Mouse (Mus musculus): ENCODE measurements around the gene Spats2. TPM values are rescaled to one million over a fixed set of nuclear protein-coding genes. Genes with fewer than 3 reads are reported as not detected.
"Not testable (repeated sequence)": the region's sequence is repeated elsewhere in the genome, so short reads cannot be mapped to it uniquely, and the experiment has no call there.

The Spats2 gene
- polyA plus RNA-seq (2016; fragmentation: Nextera tagmentation; extraction: Ambion mirVana): 70.9 and 71.5 TPM in 2 replicates

DNA sequence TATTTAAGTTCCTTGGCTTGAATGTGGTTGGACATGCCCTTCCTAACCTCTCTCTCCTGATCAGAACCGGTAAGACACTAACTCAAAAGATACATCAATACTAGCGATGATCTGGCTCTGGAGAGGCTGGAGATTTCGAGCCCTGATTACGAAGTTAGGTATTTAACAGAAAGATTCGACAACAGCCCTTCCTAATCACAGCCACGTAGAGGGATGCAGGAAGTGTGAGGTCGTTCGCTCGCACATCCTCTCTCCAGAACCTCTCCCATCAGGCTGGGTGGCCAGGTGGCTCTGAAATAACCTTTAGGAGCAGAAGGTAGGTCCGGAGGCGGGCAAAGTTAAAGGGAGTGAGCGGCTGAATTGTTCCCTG is at the start of gene Spats2:
TSS of gene Spats2 (plus strand) at position 206 of the 370 bp plus-strand sequence.
- peak within 1 kb of the TSS; percentile 89 for H3K27ac ChIP-seq
- no peaks in the 10 kb centered on the region for H3K9me3 ChIP-seq
- no peaks in the 10 kb centered on the region; the same call in 1 of the 2 replicates for H3K27me3 ChIP-seq (replicated peaks)
- H3K4me1 ChIP-seq: peaks cover 24% of the 10 kb centered on the region
- peak within 1 kb of the TSS; percentile 78 for H3K4me3 ChIP-seq
- WGBS: 3% methylated on average over 12 of the region's 12 CpGs
- peak within 1 kb of the TSS; percentile 71 for H3K4me2 ChIP-seq (replicated peaks)
- peak; percentile 10; the same call in 1 of the 2 replicates for ATAC-seq (ENCODE audit: low FRiP score, low read depth)
- H3K36me3 ChIP-seq: no peaks in the 10 kb centered on the region; the same call in 1 of the 2 replicates
- peak within 1 kb of the TSS; percentile 84 for H3K9ac ChIP-seq

DNA sequence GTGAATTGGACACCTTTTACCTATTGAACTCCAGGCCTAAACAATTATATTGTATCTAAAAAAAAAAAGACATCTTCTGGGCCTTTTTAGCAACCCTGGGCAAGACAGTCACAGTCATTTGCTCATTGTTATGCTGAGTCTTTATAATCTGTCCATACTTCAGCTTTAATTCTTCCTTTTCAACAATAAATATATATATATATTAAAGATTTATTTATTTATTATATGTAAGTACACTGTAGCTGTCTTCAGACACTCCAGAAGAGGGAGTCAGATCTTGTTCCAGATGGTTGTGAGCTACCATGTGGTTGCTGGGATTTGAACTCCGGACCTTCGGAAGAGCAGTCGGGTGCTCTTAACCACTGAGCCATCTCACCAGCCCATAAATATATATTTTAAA is 49.7 kb upstream of the Spats2 start:
- 98% methylated on average over 3 of the region's 3 CpGs for WGBS
- not testable (repeated sequence) for H3K4me3 ChIP-seq; H3K27me3 ChIP-seq (replicated peaks); H3K9me3 ChIP-seq; ATAC-seq (ENCODE audit: low FRiP score, low read depth); H3K27ac ChIP-seq; H3K9ac ChIP-seq
- Histone ChIP-seq H3K4me2 (replicated peaks) (peak overlapping the region; percentile 83), H3K36me3 (peaks cover 30% of the 10 kb centered on the region), H3K4me1 (peaks cover 28% of the 10 kb centered on the region)

- Histone ChIP-seq H3K4me3 (no peak overlapping the region), H3K4me2 (replicated peaks) (no peak overlapping the region), H3K36me3 (peaks cover 48% of the 10 kb centered on the region), H3K27me3 (replicated peaks) (peaks cover 7% of the 10 kb centered on the region; the same call in 1 of the 2 replicates), H3K27ac (no peak overlapping the region), H3K4me1 (peaks cover 28% of the 10 kb centered on the region), H3K9ac (no peak overlapping the region), H3K9me3 (no peaks in the 10 kb centered on the region)
- no peak for ATAC-seq (ENCODE audit: low FRiP score, low read depth)
- 86% methylated on average over 15 of the region's 15 CpGs for WGBS
Measured at GRCm38 (mm10) chr15:99078181-99078910, 47.4 kb upstream of the Spats2 start.

DNA sequence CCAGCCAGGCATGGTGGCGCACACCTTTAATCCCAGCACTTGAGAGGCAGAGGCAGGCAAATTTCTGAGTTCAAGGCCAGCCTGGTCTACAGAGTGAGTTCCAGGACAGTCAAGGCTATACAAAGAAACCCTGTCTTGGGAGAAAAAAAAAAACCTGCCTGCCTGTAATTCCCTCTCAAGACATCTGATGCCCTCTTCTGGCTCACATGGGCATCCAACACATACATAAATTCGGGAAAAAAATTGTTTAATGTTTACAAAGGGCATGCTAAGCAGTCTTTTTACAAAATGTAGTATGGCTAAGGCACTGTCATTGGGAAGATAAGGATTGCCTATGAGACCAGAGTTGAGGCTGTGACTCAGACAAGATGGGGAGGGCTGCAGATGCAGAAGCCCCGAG is 45.9 kb upstream of the Spats2 start:
- H3K36me3 ChIP-seq: peaks cover 48% of the 10 kb centered on the region
- WGBS: 94% methylated on average over 3 of the region's 3 CpGs
- H3K9ac ChIP-seq: no peak overlapping the region
- no peaks in the 10 kb centered on the region for H3K9me3 ChIP-seq
- H3K4me1 ChIP-seq: peaks cover 22% of the 10 kb centered on the region
- H3K4me2 ChIP-seq (replicated peaks): no peak overlapping the region
- no peak for ATAC-seq (ENCODE audit: low FRiP score, low read depth)
- H3K27me3 ChIP-seq (replicated peaks): peaks cover 19% of the 10 kb centered on the region
- H3K4me3 ChIP-seq: no peak overlapping the region
- H3K27ac ChIP-seq: no peak overlapping the region

- 95% methylated on average over 12 of the region's 12 CpGs for WGBS
- peaks cover 45% of the 10 kb centered on the region for H3K36me3 ChIP-seq
- no peak overlapping the region for H3K27ac ChIP-seq
- H3K9ac ChIP-seq: no peak overlapping the region
- ATAC-seq (ENCODE audit: low FRiP score, low read depth): no peak
- no peak overlapping the region for H3K4me3 ChIP-seq
- peaks cover 12% of the 10 kb centered on the region; the same call in 1 of the 2 replicates for H3K4me1 ChIP-seq
- H3K9me3 ChIP-seq: no peaks in the 10 kb centered on the region
- H3K27me3 ChIP-seq (replicated peaks): peaks cover 44% of the 10 kb centered on the region
- H3K4me2 ChIP-seq (replicated peaks): no peak overlapping the region
Measured at GRCm38 (mm10) chr15:99082322-99082721, 43.4 kb upstream of the Spats2 start.

- ATAC-seq (ENCODE audit: low FRiP score, low read depth): no peak
- Histone ChIP-seq H3K27ac (no peak overlapping the region), H3K9me3 (no peaks in the 10 kb centered on the region), H3K4me1 (0 out of 2 replicates have a peak, but pooled peaks cover 8% of the 10 kb centered on the region), H3K27me3 (replicated peaks) (peaks cover 49% of the 10 kb centered on the region), H3K4me3 (no peak overlapping the region), H3K9ac (no peak overlapping the region), H3K4me2 (replicated peaks) (no peak overlapping the region), H3K36me3 (peaks cover 40% of the 10 kb centered on the region)
- WGBS: 93% methylated on average over 16 of the region's 16 CpGs
Measured at GRCm38 (mm10) chr15:99082840-99083239, 42.9 kb upstream of the Spats2 start.

- WGBS: 69% methylated on average over 9 of the region's 9 CpGs
- Histone ChIP-seq H3K27me3 (replicated peaks) (peaks cover 54% of the 10 kb centered on the region), H3K4me3 (no peak overlapping the region), H3K9me3 (no peaks in the 10 kb centered on the region), H3K4me1 (peaks cover 8% of the 10 kb centered on the region; the same call in 1 of the 2 replicates), H3K36me3 (peaks cover 36% of the 10 kb centered on the region), H3K9ac (no peak overlapping the region), H3K27ac (no peak overlapping the region), H3K4me2 (replicated peaks) (no peak overlapping the region)
- no peak for ATAC-seq (ENCODE audit: low FRiP score, low read depth)
Measured at GRCm38 (mm10) chr15:99083258-99083657, 42.5 kb upstream of the Spats2 start.

- Histone ChIP-seq H3K27me3 (replicated peaks) (peaks cover 60% of the 10 kb centered on the region), H3K27ac (no peak overlapping the region), H3K9me3 (no peaks in the 10 kb centered on the region), H3K9ac (no peak overlapping the region), H3K4me3 (no peak overlapping the region), H3K36me3 (peaks cover 30% of the 10 kb centered on the region), H3K4me2 (replicated peaks) (0 out of 2 replicates have a peak overlapping the region, but pooled peaks have one; percentile 10), H3K4me1 (peaks cover 12% of the 10 kb centered on the region)
- 5% methylated on average over 11 of the region's 11 CpGs for WGBS
- no peak for ATAC-seq (ENCODE audit: low FRiP score, low read depth)
Measured at GRCm38 (mm10) chr15:99083867-99084557, 41.7 kb upstream of the Spats2 start.

GRCm38 (mm10) chr15:99084618-99085017 is 41.1 kb upstream of the Spats2 start:
- Histone ChIP-seq H3K4me2 (replicated peaks) (0 out of 2 replicates have a peak overlapping the region, but pooled peaks have one; percentile 10), H3K27me3 (replicated peaks) (peaks cover 66% of the 10 kb centered on the region), H3K4me3 (no peak overlapping the region), H3K36me3 (peaks cover 30% of the 10 kb centered on the region), H3K4me1 (peaks cover 15% of the 10 kb centered on the region), H3K9me3 (no peaks in the 10 kb centered on the region), H3K9ac (no peak overlapping the region), H3K27ac (no peak overlapping the region)
- WGBS: 9% methylated on average over 19 of the region's 19 CpGs
- ATAC-seq (ENCODE audit: low FRiP score, low read depth): no peak

- H3K4me1 ChIP-seq: peaks cover 26% of the 10 kb centered on the region
- 71% methylated on average over 4 of the region's 4 CpGs for WGBS
- no peak overlapping the region for H3K4me3 ChIP-seq
- no peak overlapping the region for H3K4me2 ChIP-seq (replicated peaks)
- no peak overlapping the region for H3K27ac ChIP-seq
- H3K9me3 ChIP-seq: no peaks in the 10 kb centered on the region
- peaks cover 80% of the 10 kb centered on the region for H3K27me3 ChIP-seq (replicated peaks)
- no peak for ATAC-seq (ENCODE audit: low FRiP score, low read depth)
- no peak overlapping the region for H3K9ac ChIP-seq
- peaks cover 18% of the 10 kb centered on the region for H3K36me3 ChIP-seq
Measured at GRCm38 (mm10) chr15:99085997-99086396, 39.7 kb upstream of the Spats2 start.

DNA sequence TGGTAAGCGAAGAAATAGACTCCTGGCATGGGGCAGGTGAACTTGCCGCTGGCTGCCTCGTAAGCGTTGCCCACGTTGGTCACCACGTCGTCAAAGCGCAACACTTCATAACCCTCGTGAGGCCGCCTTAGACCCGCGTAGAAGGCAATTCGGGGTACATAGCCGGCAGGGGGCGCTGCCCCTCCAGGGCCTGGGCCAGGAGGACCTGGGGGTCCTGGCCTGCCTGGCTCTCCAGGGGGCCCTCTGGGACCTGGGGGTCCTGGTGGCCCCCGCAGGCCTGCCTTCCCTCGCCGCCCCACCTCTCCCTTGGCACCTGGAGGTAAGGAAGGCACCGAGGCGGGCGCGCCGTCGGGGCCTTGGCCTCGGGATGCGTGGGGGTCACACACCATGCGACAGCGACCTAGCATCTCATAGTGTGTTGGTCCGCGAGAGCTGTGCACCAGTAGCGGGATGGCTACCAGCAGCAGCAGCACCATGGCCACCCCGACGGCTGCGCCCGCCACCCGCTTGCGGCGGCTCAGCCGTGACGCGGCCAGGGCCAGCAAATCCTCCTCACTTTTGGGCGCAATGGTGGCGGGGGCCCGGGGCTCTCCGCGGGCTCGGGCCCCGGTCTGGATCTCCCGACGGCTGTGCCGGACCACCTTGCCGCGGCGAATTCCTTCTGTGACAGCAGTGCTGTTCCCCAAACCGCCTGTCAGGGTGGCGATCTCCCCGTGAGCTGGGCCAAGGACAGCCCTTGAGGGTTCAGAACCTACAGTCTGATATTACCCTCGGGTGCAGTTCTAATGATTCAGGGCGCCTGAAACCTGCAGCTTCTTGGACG is 38.3 kb upstream of the Spats2 start, which contains the start of gene C1ql4:
TSS of gene C1ql4 (minus strand) at position 565 of the 823 bp plus-strand sequence.
- Histone ChIP-seq H3K36me3 (peaks cover 7% of the 10 kb centered on the region), H3K9me3 (no peaks in the 10 kb centered on the region), H3K9ac (peak within 1 kb of the TSS; percentile 29; the same call in 1 of the 2 replicates), H3K27ac (no peak within 1 kb of the TSS), H3K4me3 (peak within 1 kb of the TSS; percentile 22; the same call in 1 of the 2 replicates), H3K27me3 (replicated peaks) (peaks cover 85% of the 10 kb centered on the region), H3K4me2 (replicated peaks) (peak within 1 kb of the TSS; percentile 51), H3K4me1 (peaks cover 26% of the 10 kb centered on the region)
- 8% methylated on average over 60 of the region's 60 CpGs for WGBS
- ATAC-seq (ENCODE audit: low FRiP score, low read depth): peak; percentile 27; the same call in 1 of the 2 replicates
